Mouse (Mus musculus) MEL-GATA-1-ER (cell line): ENCODE data around the gene Gm12355.

Experiments
- DNase-seq: peaks from one replicate; pipeline ENCODE4 v3.0.0-alpha.2; 2012; ENCODE audit warnings: low read depth; ENCODE audit errors: extremely low read depth

Gene Gm12355

GRCm38 (mm10) chr11:98603953-98604352, 21.5 kb downstream of the Gm12355 start:
- DNase-seq: no peak

- DNase-seq: no peak
Measured at GRCm38 (mm10) chr11:98602090-98602690, 23.3 kb downstream of the Gm12355 start.

GRCm38 (mm10) chr11:98599291-98599690, 26.2 kb downstream of the Gm12355 start:
- no peak for DNase-seq

GRCm38 (mm10) chr11:98598851-98599290, 26.6 kb downstream of the Gm12355 start:
- DNase-seq: no peak

- DNase-seq: no peak
Measured at GRCm38 (mm10) chr11:98597991-98598390, 27.5 kb downstream of the Gm12355 start, which contains the start of gene Lrrc3c. Gene Lrrc3c, plus strand, starts transcription at chr11:98598291.

- no peak for DNase-seq
Measured at GRCm38 (mm10) chr11:98597363-98597762, 28.1 kb downstream of the Gm12355 start.

GRCm38 (mm10) chr11:98595955-98596354, 29.5 kb downstream of the Gm12355 start:
- DNase-seq: no peak

GRCm38 (mm10) chr11:98595473-98595872, 30.0 kb downstream of the Gm12355 start:
- DNase-seq: no peak

- no peak for DNase-seq
Measured at GRCm38 (mm10) chr11:98595021-98595420, 30.4 kb downstream of the Gm12355 start.

- no peak for DNase-seq
Measured at GRCm38 (mm10) chr11:98590548-98591445, 34.7 kb downstream of the Gm12355 start.

GRCm38 (mm10) chr11:98589306-98589705, 36.2 kb downstream of the Gm12355 start:
- DNase-seq: no peak

- no peak for DNase-seq
Measured at GRCm38 (mm10) chr11:98588833-98589281, 36.6 kb downstream of the Gm12355 start.

GRCm38 (mm10) chr11:98587684-98588546, 37.5 kb downstream of the Gm12355 start:
- DNase-seq: peak; percentile 96

GRCm38 (mm10) chr11:98586892-98587563, 38.4 kb downstream of the Gm12355 start, which contains the start of gene Ormdl3:
Gene Ormdl3, minus strand, starts transcription at chr11:98587368.
- peak; percentile 95 for DNase-seq

- no peak for DNase-seq
Measured at GRCm38 (mm10) chr11:98586087-98586891, 39.2 kb downstream of the Gm12355 start.

- DNase-seq: no peak
Measured at GRCm38 (mm10) chr11:98584629-98585177, 40.8 kb downstream of the Gm12355 start.

- DNase-seq: no peak
Measured at GRCm38 (mm10) chr11:98584146-98584545, 41.3 kb downstream of the Gm12355 start.

- DNase-seq: no peak
Measured at GRCm38 (mm10) chr11:98583571-98583970, 41.9 kb downstream of the Gm12355 start.

GRCm38 (mm10) chr11:98583265-98583552, 42.3 kb downstream of the Gm12355 start:
- DNase-seq: peak; percentile 79
